Mouse (Mus musculus): ENCODE measurements around the gene Rfx4. TPM values are rescaled to one million over a fixed set of nuclear protein-coding genes. Genes with fewer than 3 reads are reported as not detected.

Gene Rfx4
- polyA plus RNA-seq, 1 experiment from 2014 or later = 56.0 TPM

DNA sequence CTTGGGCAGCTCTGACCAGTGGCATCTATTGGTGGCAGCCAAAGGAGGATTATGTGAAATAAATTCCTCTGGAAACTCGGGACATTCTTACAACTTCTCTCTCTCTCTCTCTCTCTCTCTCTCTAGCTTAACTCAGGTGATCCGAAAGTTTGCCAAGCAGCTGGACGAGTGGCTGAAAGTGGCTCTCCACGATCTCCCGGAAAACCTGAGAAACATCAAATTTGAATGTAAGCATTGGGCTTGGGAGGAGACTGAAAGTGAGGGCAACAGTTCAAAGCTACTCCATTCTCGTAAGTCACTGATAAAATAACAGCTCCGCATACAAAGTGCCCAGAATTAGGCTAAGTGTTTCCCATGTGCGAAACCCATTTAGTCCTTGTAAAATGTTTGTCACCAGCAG lies 102.5 kb downstream of the Rfx4 start:
- no peak overlapping the region for H3K9ac ChIP-seq (replicated peaks)
- peaks cover 59% of the 10 kb centered on the region for H3K36me3 ChIP-seq
- no peak overlapping the region for H3K4me3 ChIP-seq
- whole genome bisulfite sequencing = 42% methylated on average over 8 of the region's 8 CpGs
- H3K27ac ChIP-seq (replicated peaks) = peak overlapping the region; percentile 71
- ATAC-seq (ENCODE audit: low FRiP score, low read depth) = no peak
- no peaks in the 10 kb centered on the region for H3K9me3 ChIP-seq
- peaks cover 37% of the 10 kb centered on the region for H3K4me1 ChIP-seq
- no peaks in the 10 kb centered on the region; the same call in 1 of the 2 replicates for H3K27me3 ChIP-seq
- H3K4me2 ChIP-seq (replicated peaks) = no peak overlapping the region

DNA sequence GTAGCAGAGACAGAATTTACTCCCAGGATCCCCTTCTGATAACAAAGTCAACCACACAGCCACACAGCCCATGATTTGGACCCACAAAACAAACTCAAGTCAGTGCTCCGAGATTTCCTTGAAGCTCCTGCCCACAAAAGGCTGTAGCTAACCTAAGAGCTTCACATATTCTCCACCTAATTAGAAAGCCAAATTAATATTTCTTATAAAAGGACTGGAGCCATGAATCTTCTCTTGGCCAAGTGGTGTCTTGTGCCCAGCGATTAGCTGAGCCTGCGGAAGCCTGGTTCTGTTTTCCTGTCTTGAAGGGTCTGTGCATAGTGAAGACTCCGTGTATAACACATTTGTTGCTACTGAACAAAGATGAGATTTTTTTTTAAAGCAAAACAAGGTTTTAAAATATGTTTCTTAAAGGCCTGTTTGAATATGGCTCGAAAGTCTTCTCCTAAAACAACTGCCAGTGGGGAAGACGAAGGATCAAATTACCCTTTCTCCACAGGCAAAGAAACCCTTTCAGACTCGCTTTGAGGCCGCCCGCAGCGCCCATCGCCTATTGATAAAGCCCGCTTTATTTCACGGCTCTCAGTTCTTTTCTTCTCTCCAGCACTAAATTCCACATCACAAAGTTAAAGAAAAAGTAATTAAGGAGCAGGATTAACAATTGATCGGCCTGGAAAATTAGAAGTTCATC lies 103.1 kb downstream of the Rfx4 start:
- Histone ChIP-seq H3K4me3 (no peak overlapping the region), H3K27me3 (no peaks in the 10 kb centered on the region; the same call in 1 of the 2 replicates), H3K27ac (replicated peaks) (peak overlapping the region; percentile 71), H3K4me1 (peaks cover 37% of the 10 kb centered on the region), H3K9me3 (no peaks in the 10 kb centered on the region), H3K9ac (replicated peaks) (no peak overlapping the region), H3K4me2 (replicated peaks) (peak overlapping the region; percentile 19; the same call in 1 of the 2 replicates), H3K36me3 (peaks cover 61% of the 10 kb centered on the region)
- 6% methylated on average over 14 of the region's 14 CpGs for WGBS
- ATAC-seq (ENCODE audit: low FRiP score, low read depth) = peak; percentile 48; the same call in 1 of the 2 replicates

DNA sequence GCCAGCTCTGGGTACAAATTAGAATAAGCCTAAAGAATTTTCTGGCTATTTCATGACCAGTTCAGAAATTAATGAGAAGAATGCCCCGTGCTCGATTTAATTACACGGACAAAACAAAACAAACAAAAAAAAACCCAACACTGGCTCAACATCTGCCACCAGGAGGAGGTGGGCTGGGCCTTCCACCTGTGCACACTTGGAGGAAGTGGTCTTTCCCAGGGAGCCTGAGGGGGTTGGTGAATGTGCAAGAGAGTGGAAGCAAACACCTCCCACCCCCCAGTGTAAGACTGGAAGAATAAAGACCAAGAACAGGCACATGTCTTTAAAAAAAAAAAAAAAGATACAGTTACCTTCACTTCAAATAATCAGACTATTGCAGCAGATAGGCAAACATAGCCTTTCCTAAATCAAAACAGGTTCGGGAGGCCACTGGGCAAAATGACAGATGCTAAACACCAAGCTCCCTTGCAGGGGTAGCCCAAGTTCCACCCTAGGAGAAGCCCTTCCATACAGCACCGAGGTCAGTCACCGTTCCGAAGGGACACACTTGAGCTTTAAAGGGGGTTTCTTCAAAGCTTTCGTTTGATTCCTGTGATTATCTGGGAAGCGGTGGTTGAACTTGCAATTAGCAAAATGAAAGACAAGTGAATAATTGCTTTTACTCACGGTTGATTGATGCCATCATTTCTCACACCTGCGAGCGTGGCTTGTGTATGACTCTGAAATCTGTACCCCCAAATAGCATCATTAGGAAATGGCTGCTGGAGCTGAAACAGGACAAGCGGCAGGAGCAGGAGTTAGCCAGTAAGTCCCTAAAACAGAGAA lies 103.9 kb downstream of the Rfx4 start:
- Histone ChIP-seq H3K9ac (replicated peaks) (no peak overlapping the region), H3K36me3 (peaks cover 62% of the 10 kb centered on the region), H3K9me3 (no peaks in the 10 kb centered on the region), H3K27ac (replicated peaks) (peak overlapping the region; percentile 71), H3K4me2 (replicated peaks) (peak overlapping the region; percentile 19; the same call in 1 of the 2 replicates), H3K27me3 (no peaks in the 10 kb centered on the region; the same call in 1 of the 2 replicates), H3K4me1 (peaks cover 37% of the 10 kb centered on the region), H3K4me3 (no peak overlapping the region)
- peak; percentile 45; the same call in 1 of the 2 replicates for ATAC-seq (ENCODE audit: low FRiP score, low read depth)
- 32% methylated on average over 13 of the region's 13 CpGs for WGBS

DNA sequence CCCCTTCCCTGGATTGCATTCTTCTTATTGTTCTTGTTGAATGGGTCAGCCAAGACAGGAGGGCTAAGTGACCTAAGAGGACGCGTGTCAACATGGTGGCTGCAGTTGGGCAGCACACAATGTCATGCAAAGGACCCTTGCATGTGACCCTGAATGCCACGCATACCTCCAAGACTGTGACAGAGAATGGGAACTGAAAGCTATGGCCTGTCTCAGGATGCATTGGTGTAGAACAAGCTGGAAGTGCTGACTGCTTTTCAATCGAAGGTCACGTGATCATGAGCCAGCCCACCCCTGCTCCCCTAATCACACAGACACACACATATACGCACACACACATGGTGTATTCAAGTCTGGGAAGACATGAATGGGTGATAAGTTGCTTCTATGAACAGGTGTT lies 107.6 kb downstream of the Rfx4 start:
- Histone ChIP-seq H3K4me1 (peaks cover 26% of the 10 kb centered on the region), H3K4me2 (replicated peaks) (no peak overlapping the region), H3K36me3 (peaks cover 73% of the 10 kb centered on the region), H3K27me3 (no peaks in the 10 kb centered on the region), H3K4me3 (no peak overlapping the region), H3K9me3 (no peaks in the 10 kb centered on the region), H3K9ac (replicated peaks) (no peak overlapping the region), H3K27ac (replicated peaks) (no peak overlapping the region)
- 77% methylated on average over 6 of the region's 6 CpGs for WGBS
- no peak for ATAC-seq (ENCODE audit: low FRiP score, low read depth)

DNA sequence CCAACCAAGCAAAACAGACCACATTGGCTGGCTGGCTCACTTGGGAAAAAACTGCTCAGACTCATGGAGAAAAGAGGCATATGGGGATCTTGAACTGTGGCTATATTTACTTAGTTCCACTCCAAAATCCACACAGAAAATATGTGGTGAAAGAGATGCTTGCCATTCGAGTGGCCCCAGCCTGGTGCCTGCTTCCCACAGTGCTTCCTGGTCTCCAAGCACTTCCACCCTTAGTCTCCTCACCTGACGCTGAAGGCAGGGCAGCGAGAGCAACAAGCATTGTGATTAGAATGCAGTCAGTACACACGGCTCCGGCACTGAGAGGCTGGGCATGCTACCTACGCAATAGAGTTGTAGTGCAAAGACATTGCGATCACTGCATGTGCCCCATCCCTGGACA lies 111.7 kb downstream of the Rfx4 start:
- no peak overlapping the region for H3K9ac ChIP-seq (replicated peaks)
- H3K4me1 ChIP-seq = peaks cover 15% of the 10 kb centered on the region
- no peak overlapping the region for H3K4me3 ChIP-seq
- 93% methylated on average over 7 of the region's 7 CpGs for whole genome bisulfite sequencing
- no peaks in the 10 kb centered on the region for H3K27me3 ChIP-seq
- no peak for ATAC-seq (ENCODE audit: low FRiP score, low read depth)
- no peak overlapping the region for H3K27ac ChIP-seq (replicated peaks)
- H3K9me3 ChIP-seq = no peaks in the 10 kb centered on the region
- H3K36me3 ChIP-seq = peaks cover 70% of the 10 kb centered on the region
- no peak overlapping the region for H3K4me2 ChIP-seq (replicated peaks)

DNA sequence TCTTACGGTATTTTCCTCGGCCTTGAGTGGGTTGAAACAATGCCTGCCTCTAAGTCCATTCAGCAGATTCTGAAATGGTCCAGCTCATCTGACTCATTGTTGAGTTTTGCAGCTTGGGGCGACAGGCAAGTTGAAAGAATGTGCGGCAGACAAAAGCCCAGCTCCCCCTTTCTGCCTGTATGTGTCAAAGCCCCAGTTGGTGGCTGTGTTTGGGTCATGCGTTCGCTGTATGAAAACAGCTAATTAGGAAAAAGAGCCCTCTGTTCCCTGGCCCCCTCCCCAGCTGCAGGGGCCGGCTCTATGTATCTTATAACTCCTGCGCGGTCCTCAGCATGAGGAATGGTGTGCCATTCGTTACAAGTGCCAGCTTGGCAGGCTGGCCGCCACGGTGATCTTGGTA lies 115.4 kb downstream of the Rfx4 start:
- Histone ChIP-seq H3K9me3 (no peaks in the 10 kb centered on the region), H3K4me3 (no peak overlapping the region), H3K4me1 (peaks cover 15% of the 10 kb centered on the region), H3K36me3 (peaks cover 51% of the 10 kb centered on the region), H3K9ac (replicated peaks) (0 out of 2 replicates have a peak overlapping the region, but pooled peaks have one; percentile 2), H3K4me2 (replicated peaks) (0 out of 2 replicates have a peak overlapping the region, but pooled peaks have one; percentile 12), H3K27ac (replicated peaks) (peak overlapping the region; percentile 50), H3K27me3 (no peaks in the 10 kb centered on the region)
- ATAC-seq (ENCODE audit: low FRiP score, low read depth) = peak; percentile 70
- 34% methylated on average over 12 of the region's 12 CpGs for WGBS

DNA sequence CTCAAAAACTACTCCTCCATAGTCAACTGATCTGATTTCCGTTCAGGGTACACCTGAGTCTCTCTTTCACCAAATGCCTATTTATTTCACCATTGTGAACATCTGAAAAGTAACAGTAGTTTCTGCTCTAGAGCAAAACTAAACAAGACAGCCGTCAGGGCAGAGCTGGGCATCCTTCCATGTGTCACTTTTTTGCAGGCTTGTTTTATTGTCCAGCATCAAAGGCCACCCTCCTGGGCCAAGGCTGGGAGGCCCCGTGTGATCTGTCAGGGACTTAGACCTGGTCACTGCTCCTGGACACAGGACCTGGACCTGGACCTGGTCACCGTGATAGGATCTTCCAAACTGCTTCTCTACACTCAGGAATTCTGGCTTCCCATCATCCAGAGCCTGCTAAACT lies 116.1 kb downstream of the Rfx4 start:
- H3K36me3 ChIP-seq = peaks cover 51% of the 10 kb centered on the region
- 77% methylated on average over 4 of the region's 4 CpGs for WGBS
- no peak overlapping the region for H3K9ac ChIP-seq (replicated peaks)
- peaks cover 15% of the 10 kb centered on the region for H3K4me1 ChIP-seq
- no peaks in the 10 kb centered on the region for H3K27me3 ChIP-seq
- no peaks in the 10 kb centered on the region for H3K9me3 ChIP-seq
- no peak overlapping the region for H3K4me2 ChIP-seq (replicated peaks)
- peak overlapping the region; percentile 50; the same call in 1 of the 2 replicates for H3K27ac ChIP-seq (replicated peaks)
- H3K4me3 ChIP-seq = no peak overlapping the region
- no peak for ATAC-seq (ENCODE audit: low FRiP score, low read depth)

DNA sequence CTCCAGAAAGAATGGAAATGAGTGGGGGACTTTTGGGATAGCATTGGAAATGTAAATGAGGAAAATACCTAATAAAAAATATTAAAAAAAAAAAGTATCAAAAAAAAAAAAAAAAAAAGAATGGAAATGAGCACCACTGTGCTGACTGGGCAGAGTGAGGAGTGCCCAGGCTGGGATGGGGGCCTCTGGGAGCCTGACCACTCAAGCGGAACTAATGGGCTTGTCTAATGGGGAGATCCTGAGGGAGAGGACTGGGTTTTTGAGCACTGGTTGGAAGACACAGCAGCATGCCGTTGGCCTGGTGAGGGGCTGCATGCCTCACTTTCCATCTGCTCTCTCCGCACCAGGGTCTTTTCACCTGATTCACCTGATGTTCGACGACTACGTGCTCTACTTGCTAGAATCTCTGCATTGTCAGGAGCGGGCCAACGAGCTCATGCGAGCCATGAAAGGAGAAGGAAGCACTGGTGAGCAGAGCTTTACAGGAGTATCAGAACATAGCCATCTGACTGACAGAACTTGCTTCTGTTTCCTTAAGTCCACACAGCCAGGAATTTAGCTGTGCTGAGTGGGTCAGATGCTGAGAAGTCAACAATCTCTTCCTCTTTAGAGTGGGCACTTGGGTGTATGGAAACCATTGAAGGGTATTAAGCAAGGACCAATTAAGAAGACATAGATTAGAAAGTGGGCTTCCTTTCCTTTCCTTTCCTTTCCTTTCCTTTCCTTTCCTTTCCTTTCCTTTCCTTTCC lies 124.1 kb downstream of the Rfx4 start:
- H3K27ac ChIP-seq (replicated peaks) = 0 out of 2 replicates have a peak overlapping the region, but pooled peaks have one; percentile 22
- no peak overlapping the region for H3K9ac ChIP-seq (replicated peaks)
- WGBS = 66% methylated on average over 9 of the region's 9 CpGs
- H3K4me1 ChIP-seq = no peaks in the 10 kb centered on the region; the same call in 1 of the 2 replicates
- peak; percentile 84 for ATAC-seq (ENCODE audit: low FRiP score, low read depth)
- H3K4me2 ChIP-seq (replicated peaks) = no peak overlapping the region
- H3K4me3 ChIP-seq = no peak overlapping the region
- peaks cover 25% of the 10 kb centered on the region for H3K36me3 ChIP-seq
- no peaks in the 10 kb centered on the region for H3K27me3 ChIP-seq
- H3K9me3 ChIP-seq = no peaks in the 10 kb centered on the region

DNA sequence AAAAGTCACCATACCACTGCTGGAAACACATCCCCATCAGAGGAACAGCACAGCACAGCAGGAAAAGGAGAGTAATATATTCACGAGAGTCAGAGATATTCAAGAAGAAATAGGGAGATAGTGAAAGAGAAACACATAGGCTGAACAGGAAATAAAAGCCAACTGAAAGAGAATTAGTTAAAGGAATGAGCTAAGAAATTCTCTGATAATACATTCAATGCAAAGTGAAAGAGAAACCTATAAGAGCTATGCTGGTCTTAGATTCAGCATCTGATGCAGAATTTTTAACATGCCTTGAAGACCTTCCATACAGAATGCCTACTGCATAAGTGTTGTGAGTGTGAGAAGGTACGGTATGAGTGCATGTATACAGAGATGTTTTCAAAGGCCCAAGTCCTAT lies 126.7 kb downstream of the Rfx4 start:
- no peak overlapping the region for H3K4me3 ChIP-seq
- no peak for ATAC-seq (ENCODE audit: low FRiP score, low read depth)
- no peaks in the 10 kb centered on the region for H3K9me3 ChIP-seq
- H3K36me3 ChIP-seq = peaks cover 29% of the 10 kb centered on the region
- H3K4me2 ChIP-seq (replicated peaks) = no peak overlapping the region
- WGBS = 91% methylated on average over 2 of the region's 2 CpGs
- no peak overlapping the region for H3K9ac ChIP-seq (replicated peaks)
- no peak overlapping the region for H3K27ac ChIP-seq (replicated peaks)
- no peaks in the 10 kb centered on the region for H3K27me3 ChIP-seq
- no peaks in the 10 kb centered on the region; the same call in 1 of the 2 replicates for H3K4me1 ChIP-seq

DNA sequence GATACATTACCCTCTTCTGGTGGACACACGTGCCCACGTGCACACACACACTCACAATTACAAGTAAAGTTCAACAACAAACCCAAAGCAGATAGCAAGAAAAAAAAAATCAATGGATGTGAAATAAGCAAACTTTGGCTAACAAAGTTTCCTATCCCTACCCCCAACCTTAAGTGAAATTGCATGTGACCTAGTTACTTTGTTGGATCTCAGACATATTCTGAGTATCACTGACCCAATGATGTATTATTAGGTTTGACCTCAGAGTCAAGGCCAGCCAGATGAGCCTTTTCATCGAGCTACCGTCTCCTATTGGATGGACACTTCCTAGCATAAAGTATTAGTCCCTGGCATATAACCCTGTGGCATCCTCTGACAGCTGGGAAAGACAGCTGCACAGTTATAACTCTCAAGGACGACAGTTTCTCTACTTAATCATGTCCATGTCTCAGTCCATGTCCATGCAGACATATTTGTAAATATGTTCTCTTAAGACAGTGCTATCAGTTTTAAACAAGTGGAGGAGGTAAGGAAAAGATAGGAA lies 129.6 kb downstream of the Rfx4 start:
- no peak overlapping the region for H3K9ac ChIP-seq (replicated peaks)
- ATAC-seq (ENCODE audit: low FRiP score, low read depth) = no peak

DNA sequence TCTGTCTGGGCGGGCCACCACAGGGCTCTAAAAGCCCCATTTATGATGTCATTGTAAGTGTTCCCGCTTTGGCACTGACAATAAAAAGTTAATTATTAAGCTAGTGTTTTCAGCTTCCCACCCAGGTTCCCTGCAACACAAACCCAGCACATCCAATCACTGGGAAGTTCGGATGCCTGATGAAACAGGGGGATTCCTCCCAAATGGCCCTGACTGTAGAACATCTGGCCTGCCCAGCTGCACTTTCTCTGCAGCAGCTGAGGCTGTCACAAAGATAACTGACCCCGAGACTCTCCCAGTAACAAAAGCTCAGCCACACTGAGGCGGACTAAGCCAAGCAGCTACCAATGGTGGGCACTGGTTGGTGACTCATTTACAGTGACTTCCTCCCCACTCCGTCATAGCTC lies 130.4 kb downstream of the Rfx4 start:
- ATAC-seq (ENCODE audit: low FRiP score, low read depth) = no peak
- peaks cover 14% of the 10 kb centered on the region for H3K4me1 ChIP-seq
- 55% methylated on average over 6 of the region's 6 CpGs for WGBS

More for the DNA sequence above, 129.6 kb downstream of the Rfx4 start:
- no peak overlapping the region for H3K27ac ChIP-seq (replicated peaks)
- H3K27me3 ChIP-seq = no peaks in the 10 kb centered on the region
- no peak overlapping the region for H3K4me2 ChIP-seq (replicated peaks)
- H3K36me3 ChIP-seq = peaks cover 39% of the 10 kb centered on the region
- 77% methylated on average over 5 of the region's 5 CpGs for WGBS
- H3K9me3 ChIP-seq = no peaks in the 10 kb centered on the region
- H3K4me3 ChIP-seq = no peak overlapping the region
- peaks cover 14% of the 10 kb centered on the region for H3K4me1 ChIP-seq

More for the DNA sequence above, 130.4 kb downstream of the Rfx4 start:
- H3K9me3 ChIP-seq = no peaks in the 10 kb centered on the region
- no peak overlapping the region for H3K27ac ChIP-seq (replicated peaks)
- H3K4me2 ChIP-seq (replicated peaks) = no peak overlapping the region
- H3K27me3 ChIP-seq = no peaks in the 10 kb centered on the region
- H3K9ac ChIP-seq (replicated peaks) = no peak overlapping the region
- H3K4me3 ChIP-seq = no peak overlapping the region
- peaks cover 39% of the 10 kb centered on the region for H3K36me3 ChIP-seq

Data from midbrain, embryonic 12.5 days (tissue).